Mouse (Mus musculus): ENCODE results near the gene Npvf. TPM values are rescaled to one million over a fixed set of nuclear protein-coding genes. Genes with fewer than 3 reads are reported as not detected.

Npvf gene
- polyA plus RNA-seq (2015; fragmentation: Nextera tagmentation; extraction: Ambion mirVana), result not detected in 2 replicates

DNA sequence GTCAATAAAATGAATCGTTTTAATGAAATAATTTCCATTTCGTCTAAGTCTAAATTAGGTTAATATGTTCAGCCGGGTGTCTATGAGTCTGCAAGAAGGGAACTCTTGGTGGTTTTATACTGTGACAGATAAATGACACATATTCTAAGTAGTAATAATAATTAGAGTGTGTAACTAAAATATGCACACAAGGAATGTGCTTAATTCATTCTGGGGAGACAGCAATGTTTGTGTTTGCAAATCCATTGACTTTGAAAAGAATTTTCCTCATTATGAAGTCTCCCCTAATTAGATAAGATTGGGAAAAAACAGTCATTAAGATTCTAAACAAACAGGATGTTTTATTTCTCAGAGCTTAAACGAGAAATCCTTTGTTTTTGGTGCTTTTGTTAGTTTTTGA lies at the start of gene Npvf:
Npvf (minus strand) TSS at position 84 of the 400 bp plus-strand sequence.
- no peak within 1 kb of the TSS for H3K4me3 ChIP-seq (replicated peaks)
- WGBS, result 84% methylated on average over 4 of the region's 4 CpGs
- no peaks in the 10 kb centered on the region for H3K36me3 ChIP-seq
- no peaks in the 10 kb centered on the region for H3K4me1 ChIP-seq (replicated peaks)
- H3K9me3 ChIP-seq, result no peaks in the 10 kb centered on the region
- H3K4me2 ChIP-seq (replicated peaks), result no peak within 1 kb of the TSS
- no peak within 1 kb of the TSS for H3K27ac ChIP-seq
- H3K9ac ChIP-seq, result no peak within 1 kb of the TSS
- H3K27me3 ChIP-seq (replicated peaks), result no peaks in the 10 kb centered on the region
- ATAC-seq, result no peak

DNA sequence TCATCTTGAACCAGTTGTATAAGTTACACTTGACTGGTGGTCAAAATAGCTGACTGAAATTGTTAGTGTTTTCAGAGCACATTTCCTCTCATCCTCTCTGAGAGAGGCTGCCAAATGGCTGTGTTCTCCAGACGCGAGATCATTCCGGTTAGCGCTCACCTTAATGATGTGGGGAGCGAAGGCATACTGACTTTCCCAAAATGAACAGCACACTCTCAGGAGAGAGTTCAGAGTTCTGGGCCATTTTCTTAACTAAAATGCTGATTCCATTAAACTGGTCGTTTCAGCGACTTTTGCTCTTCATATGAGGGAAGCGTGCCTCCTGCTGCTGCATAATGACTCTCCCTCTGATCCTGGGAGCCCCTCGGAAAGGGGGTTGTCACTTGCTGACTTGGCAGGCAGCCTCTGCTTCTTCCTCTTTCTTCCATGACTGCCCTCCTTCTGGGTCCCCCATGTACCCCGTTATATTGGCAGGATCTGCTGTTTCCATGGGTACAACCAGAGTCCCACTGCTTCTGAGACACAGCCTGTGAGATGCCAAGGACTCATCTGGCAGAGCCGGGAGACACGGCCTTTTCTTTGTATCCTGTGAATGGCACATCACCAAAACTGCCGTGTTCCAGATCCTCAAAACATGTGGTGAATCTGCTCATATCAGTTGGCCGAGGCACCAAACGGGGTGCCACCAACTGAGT lies 35.0 kb upstream of the Npvf start:
- Histone ChIP-seq H3K27me3 (replicated peaks) (no peaks in the 10 kb centered on the region), H3K4me3 (replicated peaks) (no peak overlapping the region), H3K36me3 (no peaks in the 10 kb centered on the region), H3K27ac (no peak overlapping the region), H3K9ac (no peak overlapping the region), H3K4me2 (replicated peaks) (no peak overlapping the region), H3K9me3 (no peaks in the 10 kb centered on the region), H3K4me1 (replicated peaks) (no peaks in the 10 kb centered on the region; the same call in 1 of the 2 replicates)
- ATAC-seq, result no peak
- WGBS, result 58% methylated on average over 15 of the region's 15 CpGs

DNA sequence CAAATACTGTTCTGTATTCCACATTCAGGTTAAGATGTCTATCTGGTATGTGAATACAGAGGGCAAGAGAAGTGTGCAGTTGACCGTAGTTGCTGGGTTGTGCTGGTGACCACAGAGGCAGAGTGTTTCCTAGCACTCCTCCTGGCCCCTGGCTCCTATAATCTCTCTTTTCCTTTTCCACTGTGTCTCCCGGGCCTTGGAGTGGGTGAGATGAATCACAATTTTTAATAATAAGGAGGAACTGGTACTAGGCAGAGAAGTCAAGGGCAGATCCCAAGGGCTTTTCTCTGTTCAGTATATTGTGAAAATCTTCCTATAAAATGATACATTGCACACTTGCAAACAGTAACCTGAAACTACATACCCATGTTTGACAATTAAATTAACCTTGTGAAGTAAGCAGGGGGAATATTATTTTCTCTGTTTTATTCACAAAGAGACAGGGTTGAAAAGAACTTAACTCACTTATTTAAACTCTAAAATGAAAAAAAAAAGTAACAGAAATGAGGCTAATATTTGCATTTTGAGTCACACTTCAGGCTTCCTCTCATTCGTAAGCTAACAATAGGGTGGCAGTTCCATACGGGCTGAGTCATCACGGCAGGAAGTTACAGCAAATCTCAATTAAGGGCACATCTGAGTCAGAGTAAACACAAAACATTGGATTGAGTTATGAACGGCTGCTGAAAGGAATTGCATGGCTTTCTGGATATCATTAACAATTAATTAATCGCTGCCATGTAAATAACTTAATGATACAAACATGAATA lies 30.6 kb upstream of the Npvf start:
- Histone ChIP-seq H3K9ac (no peak overlapping the region), H3K4me1 (replicated peaks) (peaks cover 3% of the 10 kb centered on the region; the same call in 1 of the 2 replicates), H3K9me3 (no peaks in the 10 kb centered on the region), H3K27ac (no peak overlapping the region), H3K4me2 (replicated peaks) (no peak overlapping the region), H3K4me3 (replicated peaks) (no peak overlapping the region), H3K36me3 (no peaks in the 10 kb centered on the region), H3K27me3 (replicated peaks) (no peaks in the 10 kb centered on the region)
- 50% methylated on average over 7 of the region's 7 CpGs for WGBS
- ATAC-seq, result no peak

DNA sequence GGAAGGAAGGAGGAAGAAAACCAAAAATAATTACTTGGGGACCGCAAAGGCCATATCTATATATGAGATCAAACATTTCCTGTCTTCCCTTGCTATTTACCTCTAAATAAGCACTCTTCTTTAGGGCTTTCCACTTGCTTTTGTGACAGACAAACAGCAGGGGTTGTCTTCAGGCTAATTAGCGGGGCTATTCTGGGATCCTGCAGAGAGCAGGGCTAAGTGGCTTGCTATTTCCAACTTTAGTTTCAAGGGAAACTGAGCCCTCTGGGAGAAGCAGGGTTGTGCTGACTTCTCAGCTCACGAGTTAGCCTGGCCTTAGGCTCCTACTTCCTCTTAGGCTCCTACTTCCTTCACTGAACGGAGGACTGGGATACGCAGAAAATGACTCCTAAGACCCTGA lies 27.3 kb upstream of the Npvf start:
- H3K36me3 ChIP-seq, result no peaks in the 10 kb centered on the region
- WGBS, result 62% methylated on average over 5 of the region's 5 CpGs
- 0 out of 2 replicates have a peak, but pooled peaks cover 3% of the 10 kb centered on the region for H3K4me1 ChIP-seq (replicated peaks)
- no peak overlapping the region for H3K9ac ChIP-seq
- no peak overlapping the region for H3K4me3 ChIP-seq (replicated peaks)
- ATAC-seq, result no peak
- no peaks in the 10 kb centered on the region for H3K9me3 ChIP-seq
- H3K27ac ChIP-seq, result no peak overlapping the region
- no peaks in the 10 kb centered on the region for H3K27me3 ChIP-seq (replicated peaks)
- H3K4me2 ChIP-seq (replicated peaks), result no peak overlapping the region

DNA sequence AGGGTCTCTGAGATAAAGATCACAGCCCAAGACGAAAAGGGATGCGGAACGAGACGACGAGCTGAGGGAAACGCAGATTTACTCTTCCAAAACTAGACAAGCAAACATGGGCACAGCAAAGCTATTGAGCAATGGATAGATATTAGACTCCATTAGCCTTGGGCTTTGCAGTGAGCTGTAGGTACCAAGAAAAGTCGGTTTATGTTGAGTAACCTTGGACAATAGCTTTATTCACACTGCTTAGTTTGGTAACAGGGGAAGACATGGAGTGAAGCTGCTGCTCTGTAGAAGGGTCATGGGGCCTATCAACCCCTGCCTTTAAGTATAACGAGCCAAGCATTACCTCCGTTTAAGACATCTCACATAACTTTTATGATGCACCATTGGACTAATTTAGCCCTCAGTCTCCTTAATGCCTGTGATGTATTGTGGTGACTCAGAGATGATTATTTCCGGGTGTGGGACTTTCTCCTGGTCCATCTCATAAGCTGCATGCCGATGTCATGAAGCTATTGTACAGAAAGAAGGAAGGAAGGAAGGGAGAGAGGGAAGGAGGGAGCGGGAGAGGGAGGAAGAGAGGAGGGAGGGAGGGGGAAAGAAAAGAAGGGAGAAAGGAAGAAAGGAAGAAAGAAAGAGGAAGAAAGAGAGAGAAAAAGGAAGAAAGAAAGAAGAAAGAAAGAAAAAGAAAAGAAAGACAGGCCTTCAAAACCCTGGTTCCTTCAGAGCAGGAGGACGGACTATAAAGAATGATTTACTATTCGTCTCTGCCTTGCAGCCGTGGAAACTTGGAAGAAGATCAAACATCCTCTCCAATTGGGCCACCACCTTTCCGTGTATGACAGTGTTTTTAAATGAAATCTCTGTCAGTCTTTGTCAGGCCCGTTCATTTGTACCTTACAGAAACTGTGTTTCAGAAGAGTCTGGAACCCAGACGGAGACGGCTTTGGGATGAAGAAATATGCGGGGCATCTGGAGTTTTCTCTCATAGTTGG lies 26.3 kb upstream of the Npvf start:
- Histone ChIP-seq H3K27me3 (replicated peaks) (no peaks in the 10 kb centered on the region), H3K9me3 (no peaks in the 10 kb centered on the region), H3K4me1 (replicated peaks) (0 out of 2 replicates have a peak, but pooled peaks cover 3% of the 10 kb centered on the region), H3K9ac (no peak overlapping the region), H3K4me3 (replicated peaks) (no peak overlapping the region), H3K27ac (no peak overlapping the region), H3K4me2 (replicated peaks) (no peak overlapping the region), H3K36me3 (no peaks in the 10 kb centered on the region)
- 58% methylated on average over 20 of the region's 20 CpGs for WGBS
- ATAC-seq, result no peak

DNA sequence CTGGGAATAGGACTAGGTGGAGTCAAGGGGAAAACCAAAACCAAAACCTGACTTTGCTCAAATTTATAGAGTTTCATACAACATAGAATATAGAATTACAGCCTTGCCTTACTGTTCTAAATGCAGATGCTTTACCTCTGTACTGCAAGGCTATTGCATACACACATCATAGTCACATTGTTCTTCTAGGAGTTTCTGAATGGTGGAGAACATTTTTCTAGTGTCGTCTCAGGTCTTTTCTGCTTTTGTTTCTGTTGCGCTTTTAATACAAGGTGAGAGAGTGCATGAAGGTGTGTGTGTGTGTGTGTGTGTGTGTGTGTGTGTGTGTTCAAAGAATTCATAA lies 25.2 kb upstream of the Npvf start:
- Histone ChIP-seq H3K4me3 (replicated peaks) (no peak overlapping the region), H3K4me1 (replicated peaks) (0 out of 2 replicates have a peak, but pooled peaks cover 3% of the 10 kb centered on the region), H3K9me3 (no peaks in the 10 kb centered on the region), H3K36me3 (no peaks in the 10 kb centered on the region), H3K27ac (no peak overlapping the region), H3K27me3 (replicated peaks) (no peaks in the 10 kb centered on the region), H3K4me2 (replicated peaks) (no peak overlapping the region), H3K9ac (no peak overlapping the region)
- no peak for ATAC-seq
- 85% methylated on average over 2 of the region's 2 CpGs for WGBS

DNA sequence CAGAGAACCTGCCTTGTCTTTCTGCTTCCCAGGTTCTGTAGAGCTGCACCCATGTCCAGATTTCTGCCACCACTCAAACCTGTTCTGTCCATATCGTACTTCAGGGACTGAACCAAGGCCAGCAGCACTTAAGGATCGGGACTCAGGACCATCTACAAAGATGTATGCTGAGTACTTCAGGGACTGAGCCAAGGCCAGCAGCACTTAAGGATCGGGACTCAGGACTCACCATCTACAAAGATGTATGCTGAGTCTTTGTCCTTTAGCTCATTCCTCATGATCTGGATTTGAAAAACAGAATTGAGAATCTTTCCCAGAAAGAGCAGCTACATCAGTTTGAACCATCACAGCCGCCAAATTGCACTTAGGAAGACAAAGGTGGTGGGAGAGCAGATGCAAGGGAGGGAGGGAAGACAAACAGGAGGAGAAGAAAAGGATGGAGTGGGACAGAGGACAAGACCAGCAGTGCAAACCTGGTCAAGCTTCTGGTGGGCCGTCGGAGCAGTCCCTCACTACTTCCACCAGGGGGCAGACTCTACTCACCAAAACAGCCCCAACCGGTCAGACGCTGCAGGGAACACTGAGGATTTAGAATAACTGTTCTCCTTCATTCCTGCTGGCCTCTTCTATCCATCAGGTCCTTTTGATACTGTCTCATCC lies 24.7 kb upstream of the Npvf start:
- no peaks in the 10 kb centered on the region for H3K9me3 ChIP-seq
- ATAC-seq, result peak; percentile 31; the same call in 1 of the 2 replicates
- WGBS, result 25% methylated on average over 8 of the region's 8 CpGs
- no peak overlapping the region for H3K4me2 ChIP-seq (replicated peaks)
- H3K4me3 ChIP-seq (replicated peaks), result no peak overlapping the region
- H3K9ac ChIP-seq, result no peak overlapping the region
- H3K27ac ChIP-seq, result no peak overlapping the region
- H3K4me1 ChIP-seq (replicated peaks), result 0 out of 2 replicates have a peak, but pooled peaks cover 3% of the 10 kb centered on the region
- no peaks in the 10 kb centered on the region for H3K36me3 ChIP-seq
- no peaks in the 10 kb centered on the region for H3K27me3 ChIP-seq (replicated peaks)

DNA sequence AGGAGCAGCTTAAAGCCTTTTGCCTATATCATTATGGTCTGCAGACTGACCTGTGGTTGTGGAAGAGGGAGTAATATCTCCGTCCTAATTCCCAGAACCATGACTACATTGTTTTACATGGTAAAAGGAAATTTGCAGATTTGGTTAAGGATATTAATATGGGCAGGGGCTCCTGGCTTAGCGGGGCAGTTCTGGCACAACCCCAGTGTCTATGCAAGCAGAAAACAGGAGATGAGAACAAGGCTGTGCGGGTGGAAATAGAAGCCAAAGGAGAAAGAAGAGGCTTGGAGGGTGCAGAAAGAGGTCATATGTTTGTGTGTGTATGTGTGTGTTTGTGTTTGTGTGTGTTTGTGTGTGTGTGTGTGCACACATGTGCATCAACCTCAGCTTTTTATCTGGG lies 17.0 kb upstream of the Npvf start:
- no peaks in the 10 kb centered on the region for H3K27me3 ChIP-seq (replicated peaks)
- no peak overlapping the region for H3K27ac ChIP-seq
- no peak overlapping the region for H3K9ac ChIP-seq
- H3K36me3 ChIP-seq, result no peaks in the 10 kb centered on the region
- no peak overlapping the region for H3K4me2 ChIP-seq (replicated peaks)
- no peak overlapping the region for H3K4me3 ChIP-seq (replicated peaks)
- 89% methylated on average over 3 of the region's 3 CpGs for WGBS
- ATAC-seq, result no peak
- H3K4me1 ChIP-seq (replicated peaks), result no peaks in the 10 kb centered on the region
- H3K9me3 ChIP-seq, result no peaks in the 10 kb centered on the region

DNA sequence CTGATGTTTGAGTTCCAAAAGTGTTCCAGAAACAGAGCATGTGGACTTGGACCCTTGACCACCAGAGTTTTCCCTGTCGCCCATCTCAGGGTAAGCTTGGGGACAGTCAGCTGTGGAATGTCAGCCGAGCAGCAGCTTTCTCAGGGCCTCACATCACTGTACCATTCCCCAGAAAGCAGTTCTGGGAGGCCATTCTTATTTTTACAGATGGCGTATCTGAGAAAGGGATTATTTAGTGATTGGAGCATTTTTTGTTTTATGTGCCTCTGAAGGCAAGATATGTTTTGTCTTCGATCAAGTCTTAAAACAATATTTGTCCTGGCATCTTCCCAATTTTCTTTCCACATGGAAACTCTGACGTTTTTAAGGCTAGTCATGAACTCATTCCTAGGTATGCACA lies 12.7 kb upstream of the Npvf start:
- Histone ChIP-seq H3K27ac (no peak overlapping the region), H3K4me2 (replicated peaks) (no peak overlapping the region), H3K27me3 (replicated peaks) (no peaks in the 10 kb centered on the region), H3K9me3 (no peaks in the 10 kb centered on the region), H3K4me1 (replicated peaks) (0 out of 2 replicates have a peak, but pooled peaks cover 2% of the 10 kb centered on the region), H3K9ac (no peak overlapping the region), H3K36me3 (no peaks in the 10 kb centered on the region), H3K4me3 (replicated peaks) (no peak overlapping the region)
- 60% methylated on average over 5 of the region's 5 CpGs for WGBS
- no peak for ATAC-seq

DNA sequence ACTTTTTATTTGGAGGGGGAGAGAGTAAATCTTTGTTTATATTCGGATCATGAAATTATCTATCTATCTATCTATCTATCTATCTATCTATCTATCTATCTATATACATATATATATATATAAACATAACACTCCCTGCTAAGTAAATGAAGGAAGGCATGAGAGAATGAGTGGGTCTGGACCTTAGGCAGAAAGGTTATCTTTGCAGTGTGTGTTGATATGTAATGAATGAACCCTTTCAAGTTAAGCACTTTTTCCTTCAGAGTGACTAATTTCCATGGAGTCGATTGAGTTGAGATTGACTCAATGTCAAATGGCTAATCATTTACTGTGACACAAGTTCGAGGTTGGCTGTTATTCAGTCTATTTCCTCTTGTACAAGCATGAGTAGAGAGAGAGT lies 10.8 kb upstream of the Npvf start:
- Histone ChIP-seq H3K4me2 (replicated peaks) (no peak overlapping the region), H3K27me3 (replicated peaks) (no peaks in the 10 kb centered on the region), H3K36me3 (no peaks in the 10 kb centered on the region), H3K4me3 (replicated peaks) (no peak overlapping the region), H3K4me1 (replicated peaks) (0 out of 2 replicates have a peak, but pooled peaks cover 2% of the 10 kb centered on the region), H3K9ac (no peak overlapping the region), H3K27ac (no peak overlapping the region), H3K9me3 (no peaks in the 10 kb centered on the region)
- WGBS, result 53% methylated on average over 3 of the region's 3 CpGs
- ATAC-seq, result no peak

DNA sequence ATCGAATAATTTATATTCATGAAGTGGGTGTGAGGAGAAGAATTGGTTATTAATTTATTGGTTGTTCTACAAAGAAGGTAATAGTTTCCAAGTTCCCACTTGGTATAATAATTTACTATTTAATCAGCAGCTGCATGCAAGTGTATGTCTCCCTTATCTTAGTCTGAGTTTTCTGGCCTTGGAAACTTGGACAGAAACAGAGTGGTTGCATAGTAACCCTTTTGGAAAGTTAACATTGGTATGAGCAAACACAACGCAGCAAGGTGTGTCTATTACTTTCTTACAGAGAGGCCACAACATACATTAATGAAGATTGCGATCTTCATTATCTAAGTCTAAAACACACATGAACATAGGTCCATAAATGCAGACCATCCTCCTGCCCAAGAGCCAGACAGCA lies 10.0 kb upstream of the Npvf start:
- Histone ChIP-seq H3K9me3 (no peaks in the 10 kb centered on the region), H3K9ac (no peak overlapping the region), H3K4me2 (replicated peaks) (no peak overlapping the region), H3K4me1 (replicated peaks) (0 out of 2 replicates have a peak, but pooled peaks cover 2% of the 10 kb centered on the region), H3K36me3 (no peaks in the 10 kb centered on the region), H3K27ac (no peak overlapping the region), H3K27me3 (replicated peaks) (no peaks in the 10 kb centered on the region), H3K4me3 (replicated peaks) (no peak overlapping the region)
- WGBS, result 71% methylated on average over 3 of the region's 3 CpGs
- peak; percentile 43; the same call in 1 of the 2 replicates for ATAC-seq
